Comparison of ENCODE assay signal across 34 mouse cellular contexts in the genomic region with DNA sequence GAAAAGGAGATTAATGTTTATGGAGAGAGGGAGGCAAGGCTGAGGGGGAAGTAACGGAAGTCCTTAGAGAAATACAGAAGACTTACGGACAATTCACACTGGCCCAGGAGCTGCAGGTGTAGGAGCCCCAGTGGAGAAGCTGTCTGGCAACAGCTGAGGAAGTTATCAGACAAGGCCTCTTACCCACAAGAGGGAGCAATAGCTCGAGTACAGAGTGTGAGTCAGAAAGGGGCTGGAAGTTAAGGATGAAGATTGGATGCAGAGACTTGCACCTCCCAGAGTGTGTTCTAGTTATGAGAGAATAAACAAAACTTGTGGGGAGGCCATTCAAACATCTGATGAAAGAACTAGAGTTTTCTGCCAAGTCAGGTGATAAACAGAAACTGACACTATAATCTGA. TPM values are rescaled to one million over a fixed set of nuclear protein-coding genes. Genes with fewer than 3 reads are reported as not detected.
DNase-seq lines count a peak whose midpoint lies in the region; ATAC-seq and TF ChIP-seq lines count a peak whose summit lies in the region.
"Had no signal": no experiment of that assay in that cellular context is flagged by ENCODE, and none has a peak within 500 bp of the region (broad histone marks: within the 10 kb centered on the region; RNA-seq: fewer than 3 reads in every experiment).

No protein-coding gene starts in this region.

- H3K27ac ChIP-seq in heart, postnatal 0 days (ENCODE audit: low read depth): no peak overlapping the region
- H3K27ac ChIP-seq in liver, embryonic 14.5 days: no peak overlapping the region
- H3K27ac ChIP-seq in CH12.LX (ENCODE audit: insufficient read depth, low read depth): no peak overlapping the region
- H3K27ac ChIP-seq: gastrocnemius, adult 2 months; hindbrain, embryonic 12.5 days; limb, embryonic 10.5 days; neural tube, embryonic 12.5 days had no signal

- ATAC-seq in heart, postnatal 0 days (ENCODE audit: insufficient read depth, low read depth): no peak
- ATAC-seq in liver, embryonic 14.5 days (ENCODE audit: insufficient read depth): no peak

- TF ChIP-seq POLR2A in CH12.LX (IDR thresholded peaks at IDR 0.05; ENCODE audit: low read depth, low read length): no peak

- WGBS in heart, postnatal 0 days: 62% methylated on average over 3 of the region's 3 CpGs
- WGBS in liver, embryonic 14.5 days (ENCODE audit: insufficient replicate concordance): 58% methylated on average over 3 of the region's 3 CpGs

- in situ Hi-C loops in CH12.LX (cut with MboI; ENCODE audit: low pct_ligation_motif_present, low pct_unique_long_range_greater_than_20kb, low sequenced_read_pairs): no loop called here

- H3K79me2 ChIP-seq in CH12.LX (replicated peaks; ENCODE audit: control insufficient read depth, extremely low read depth, insufficient read depth, poor library complexity, severe bottlenecking): no peaks in the 10 kb centered on the region

- H3K36me3 ChIP-seq in heart, postnatal 0 days (replicated peaks; ENCODE audit: control insufficient read depth, insufficient read depth, low read length): peaks cover 3% of the 10 kb centered on the region; the same call in 1 of the 2 replicates
- H3K36me3 ChIP-seq in liver, embryonic 14.5 days (replicated peaks; ENCODE audit: control insufficient read depth, insufficient read depth, low read depth): no peaks in the 10 kb centered on the region
- peaks cover 4 to 57% of the 10 kb centered on the region in 2 experiments for H3K36me3 ChIP-seq in CH12.LX (replicated peaks in 1 of 2; ENCODE audit: control insufficient read depth in 1 of 2, insufficient read depth in 1 of 2, low read length in 1 of 2)
- H3K36me3 ChIP-seq: hindbrain, embryonic 12.5 days; neural tube, embryonic 12.5 days had no signal

- H3K4me2 ChIP-seq in heart, postnatal 0 days (ENCODE audit: low read depth, low read length): no peak overlapping the region
- H3K4me2 ChIP-seq in liver, embryonic 14.5 days (ENCODE audit: low read depth): no peak overlapping the region
- H3K4me2 ChIP-seq in CH12.LX (ENCODE audit: insufficient read depth, low read depth, poor library complexity, severe bottlenecking): no peak overlapping the region
- H3K4me2 ChIP-seq: heart, embryonic 12.5 days; hindbrain, embryonic 12.5 days; lung, embryonic 14.5 days; neural tube, embryonic 12.5 days had no signal

- H3K27me3 ChIP-seq in heart, postnatal 0 days (ENCODE audit: control insufficient read depth, insufficient read depth, low read length): no peaks in the 10 kb centered on the region
- no peaks in the 10 kb centered on the region for H3K27me3 ChIP-seq in liver, embryonic 14.5 days (ENCODE audit: control insufficient read depth, insufficient read depth, low read length)
- H3K27me3 ChIP-seq in CH12.LX (replicated peaks): no peaks in the 10 kb centered on the region
- H3K27me3 ChIP-seq: heart, embryonic 12.5 days; hindbrain, embryonic 12.5 days; megakaryocyte, embryonic 14.5 days; neural tube, embryonic 12.5 days had no signal

- 0 out of 2 replicates have a peak, but pooled peaks cover 5% of the 10 kb centered on the region for H3K4me1 ChIP-seq in heart, postnatal 0 days (ENCODE audit: control insufficient read depth, insufficient read depth)
- peaks cover 9 to 20% of the 10 kb centered on the region in 2 experiments; a peak in 3 of 4 replicates for H3K4me1 ChIP-seq in liver, embryonic 14.5 days (replicated peaks; ENCODE audit: control insufficient read depth in 2 of 2, insufficient read depth in 2 of 2, low read length in 1 of 2)
- peaks cover 2 to 17% of the 10 kb centered on the region in 2 experiments for H3K4me1 ChIP-seq in CH12.LX (ENCODE audit: control insufficient read depth in 1 of 2, insufficient read depth in 2 of 2)
- H3K4me1 ChIP-seq: heart, embryonic 12.5 days; neural tube, embryonic 12.5 days had no signal

- H3K9me3 ChIP-seq in heart, postnatal 0 days (replicated peaks; ENCODE audit: control insufficient read depth, low read length): no peaks in the 10 kb centered on the region
- H3K9me3 ChIP-seq in liver, embryonic 14.5 days (ENCODE audit: control insufficient read depth, low read length): no peaks in the 10 kb centered on the region
- no peaks in the 10 kb centered on the region for H3K9me3 ChIP-seq in CH12.LX (replicated peaks; ENCODE audit: low read length)
- H3K9me3 ChIP-seq: heart, embryonic 12.5 days; hindbrain, embryonic 12.5 days; limb, embryonic 10.5 days; megakaryocyte, embryonic 14.5 days; neural tube, embryonic 12.5 days had no signal

- DNase-seq in heart, postnatal 0 days (ENCODE audit: low spot score): no peak
- DNase-seq in heart, adult 11 months: no peak
- no peak for DNase-seq in liver, embryonic 14.5 days (ENCODE audit: low read depth in 3 of 3, low spot score in 3 of 3)
- no peak for DNase-seq in liver
- DNase-seq in CH12.LX (ENCODE audit: extremely low read depth): no peak
- DNase-seq in brain, adult 2 months (ENCODE audit: low read depth, low spot score): peak; percentile 25
- DNase-seq in thymus, postnatal 14 days: no peak
- DNase-seq in layer of hippocampus, postnatal 36 days: no peak
- DNase-seq: adrenal gland, adult 2 months; B cell, adult 2 months; cerebellum, adult 11-12 months; cerebellum, postnatal 10 days; gastrocnemius, adult 2 months; heart, postnatal 14 days; kidney, adult 18-20 months; kidney, postnatal 14 days; lung, embryonic 14.5 days; lung, postnatal 36 days; midbrain, embryonic 14.5 days; retina, postnatal 1 day; right cerebral cortex, postnatal 25 days; spleen, adult 18-20 months; thymus, postnatal 25 days had no signal

- H3K9ac ChIP-seq in heart, postnatal 0 days (replicated peaks; ENCODE audit: low read depth, low read length): no peak overlapping the region
- no peak overlapping the region for H3K9ac ChIP-seq in liver, embryonic 14.5 days (replicated peaks)
- no peak overlapping the region for H3K9ac ChIP-seq in CH12.LX (ENCODE audit: insufficient read depth, low read depth)
- H3K9ac ChIP-seq: heart, embryonic 12.5 days; hindbrain, embryonic 12.5 days; lung, embryonic 14.5 days; neural tube, embryonic 12.5 days had no signal

- no peak overlapping the region for H3K4me3 ChIP-seq in heart, postnatal 0 days (ENCODE audit: low read depth, low read length)
- H3K4me3 ChIP-seq in liver, embryonic 14.5 days (ENCODE audit: insufficient read depth in 1 of 2, low read depth in 2 of 2, low read length in 2 of 2): no peak overlapping the region
- H3K4me3 ChIP-seq in CH12.LX (replicated peaks in 1 of 3; ENCODE audit: low read depth in 2 of 3, low read length in 2 of 3, poor library complexity in 1 of 3): no peak overlapping the region
- H3K4me3 ChIP-seq: gastrocnemius, adult 2 months; heart, embryonic 12.5 days; hindbrain, embryonic 12.5 days; limb, embryonic 10.5 days; neural tube, embryonic 12.5 days had no signal

- no peak for TF ChIP-seq EP300 in heart, postnatal 0 days (IDR thresholded peaks at IDR 0.05; ENCODE audit: low read depth)
- no peak for TF ChIP-seq EP300 in liver, embryonic 14.5 days (IDR thresholded peaks at IDR 0.05; ENCODE audit: low read depth)
- TF ChIP-seq EP300 in CH12.LX (IDR thresholded peaks at IDR 0.05; ENCODE audit: low read length): no peak

- TF ChIP-seq CTCF in heart, postnatal 0 days (IDR thresholded peaks at IDR 0.05; ENCODE audit: low read depth): peak; percentile 19; the same call in 1 of the 2 replicates
- TF ChIP-seq CTCF in liver, embryonic 14.5 days (IDR thresholded peaks at IDR 0.05; ENCODE audit: low read depth): peak; percentile 32; the same call in 1 of the 2 replicates
- TF ChIP-seq CTCF in CH12.LX (conservative IDR thresholded peaks at IDR 0.05 in 1 of 2, IDR thresholded peaks at IDR 0.05 in 1 of 2; ENCODE audit: low read depth in 2 of 2, low read length in 2 of 2): peak in 1 of 2 experiments; percentile 31; a peak in 1 of 4 replicates

- TF ChIP-seq RAD21 in CH12.LX (IDR thresholded peaks at IDR 0.05; ENCODE audit: low read depth, low read length): peak; percentile 5; the same call in 1 of the 2 replicates

- dilution Hi-C loops in CH12.LX (cut with MboI; ENCODE audit: extremely low pct_ligation_motif_present, extremely low pct_unique_long_range_greater_than_20kb, low sequenced_read_pairs): no loop called here

RNA-seq across cellular contexts. Expression of a gene that starts 5.3 kb away (rescaled TPM):
- total RNA-seq in heart, postnatal 0 days (2014; rRNA removed; ENCODE audit: low replicate concordance): 8.3 and 18.8 TPM in 2 replicates
- polyA plus RNA-seq in heart, postnatal 0 days (2015; fragmentation: Nextera tagmentation; extraction: Ambion mirVana): 20.0 and 21.2 TPM in 2 replicates
- 4.6 and 6.5 TPM in 2 replicates for polyA plus RNA-seq in liver, embryonic 14.5 days (2012; rRNA removed)
- polyA plus RNA-seq in liver, embryonic 14.5 days (2014; fragmentation: Nextera tagmentation; extraction: Ambion mirVana): 8.5 and 8.7 TPM in 2 replicates
- total RNA-seq in CH12.LX (2012; rRNA removed) (12.9 TPM in 2 replicates), CH12.LX (2014; rRNA removed) (17.2 and 17.3 TPM in 2 replicates)
- 11.3 and 12.7 TPM in 2 replicates for polyA plus RNA-seq in CH12.LX (2012; ENCODE audit: insufficient read length, low read depth)
- total RNA-seq in layer of hippocampus, postnatal 36 days (2021): 10 to 100 TPM; 40.4 to 42.4 TPM

RNA-seq across cellular contexts. Expression of a gene that starts 5.4 kb away (rescaled TPM):
- 3.0 and 3.2 TPM in 2 replicates for total RNA-seq in heart, postnatal 0 days (2014; rRNA removed; ENCODE audit: low replicate concordance)
- 3.5 and 4.1 TPM in 2 replicates for polyA plus RNA-seq in heart, postnatal 0 days (2015; fragmentation: Nextera tagmentation; extraction: Ambion mirVana)
- 5.3 and 11.2 TPM in 2 replicates for polyA plus RNA-seq in liver, embryonic 14.5 days (2012; rRNA removed)
- polyA plus RNA-seq in liver, embryonic 14.5 days (2014; fragmentation: Nextera tagmentation; extraction: Ambion mirVana): 8.8 and 11.6 TPM in 2 replicates
- total RNA-seq in CH12.LX (2012; rRNA removed) (17.4 and 17.9 TPM in 2 replicates), CH12.LX (2014; rRNA removed) (24.9 and 27.1 TPM in 2 replicates)
- 16.0 and 20.0 TPM in 2 replicates for polyA plus RNA-seq in CH12.LX (2012; ENCODE audit: insufficient read length, low read depth)
- under 1 TPM; 0.61 to 0.82 TPM for total RNA-seq in layer of hippocampus, postnatal 36 days (2021)

RNA-seq across cellular contexts. Expression of a gene that starts 21.0 kb away (rescaled TPM):
- not detected in 2 replicates for total RNA-seq in heart, postnatal 0 days (2014; rRNA removed; ENCODE audit: low replicate concordance)
- not detected in 2 replicates for polyA plus RNA-seq in heart, postnatal 0 days (2015; fragmentation: Nextera tagmentation; extraction: Ambion mirVana)
- not detected in 2 replicates for polyA plus RNA-seq in liver, embryonic 14.5 days (2012; rRNA removed)
- not detected in 2 replicates for polyA plus RNA-seq in liver, embryonic 14.5 days (2014; fragmentation: Nextera tagmentation; extraction: Ambion mirVana)
- total RNA-seq in CH12.LX (2012; rRNA removed) (not detected in 2 replicates), CH12.LX (2014; rRNA removed) (not detected in 2 replicates)
- 0.76 TPM in 1 of 2 replicates, not detected in the other for polyA plus RNA-seq in CH12.LX (2012; ENCODE audit: insufficient read length, low read depth)
- total RNA-seq in layer of hippocampus, postnatal 36 days (2021): not detected
- total RNA-seq: adrenal gland, adult 2 months; adrenal gland, postnatal 4 days; gastrocnemius, adult 2 months; heart, postnatal 14 days; liver, adult 2 months had no signal
- polyA plus RNA-seq: adrenal gland, adult 2 months; cortical plate, adult 2 months; embryonic facial prominence, embryonic 11.5 days; forebrain, embryonic 11.5 days; gonadal fat pad, adult 2 months; heart, embryonic 12.5 days; hindbrain, embryonic 12.5 days; limb, embryonic 10.5 days; liver, adult 2 months; lung, embryonic 14.5 days; midbrain, embryonic 14.5 days had no signal

RNA-seq across cellular contexts. Expression of a gene that starts 31.5 kb away (rescaled TPM):
- total RNA-seq in heart, postnatal 0 days (2014; rRNA removed; ENCODE audit: low replicate concordance): 5.2 and 11.1 TPM in 2 replicates
- 1.6 and 2.4 TPM in 2 replicates for polyA plus RNA-seq in heart, postnatal 0 days (2015; fragmentation: Nextera tagmentation; extraction: Ambion mirVana)
- polyA plus RNA-seq in liver, embryonic 14.5 days (2012; rRNA removed): 4.5 and 6.4 TPM in 2 replicates
- polyA plus RNA-seq in liver, embryonic 14.5 days (2014; fragmentation: Nextera tagmentation; extraction: Ambion mirVana): 4.5 and 4.9 TPM in 2 replicates
- total RNA-seq in CH12.LX (2012; rRNA removed): 40.0 and 47.9 TPM in 2 replicates
- 86.8 and 93.8 TPM in 2 replicates for total RNA-seq in CH12.LX (2014; rRNA removed)
- 35.9 and 37.5 TPM in 2 replicates for polyA plus RNA-seq in CH12.LX (2012; ENCODE audit: insufficient read length, low read depth)
- total RNA-seq in layer of hippocampus, postnatal 36 days (2021): 10 to 100 TPM; 17.3 to 19.6 TPM

RNA-seq across cellular contexts. Expression of a gene that starts 40.2 kb away (rescaled TPM):
- not detected in 2 replicates for total RNA-seq in heart, postnatal 0 days (2014; rRNA removed; ENCODE audit: low replicate concordance)
- 1.2 and 1.3 TPM in 2 replicates for polyA plus RNA-seq in heart, postnatal 0 days (2015; fragmentation: Nextera tagmentation; extraction: Ambion mirVana)
- polyA plus RNA-seq in liver, embryonic 14.5 days (2012; rRNA removed): 1.6 and 1.8 TPM in 2 replicates
- 1.5 and 2.4 TPM in 2 replicates for polyA plus RNA-seq in liver, embryonic 14.5 days (2014; fragmentation: Nextera tagmentation; extraction: Ambion mirVana)
- total RNA-seq in CH12.LX (2012; rRNA removed) (38.7 and 50.4 TPM in 2 replicates), CH12.LX (2014; rRNA removed) (33.0 and 44.7 TPM in 2 replicates)
- polyA plus RNA-seq in CH12.LX (2012; ENCODE audit: insufficient read length, low read depth): 42.5 and 48.1 TPM in 2 replicates
- total RNA-seq in layer of hippocampus, postnatal 36 days (2021): 1 to 10 TPM in 1 of 2 experiments, under 1 TPM in 1; 0.51 to 2.3 TPM
- total RNA-seq: heart, postnatal 14 days had no signal
